Mouse (Mus musculus) erythroblast, embryonic 14.5 days (primary cell): ENCODE measurements around the gene Tssk4.

Experiments used
- GATA1 ChIP-seq: IDR thresholded peaks from 2 replicates; pipeline ENCODE4 v1.6.1; 2012; ENCODE audit warnings: low read length, inconsistent platforms, mixed read lengths
- TAL1 ChIP-seq: IDR thresholded peaks from 3 replicates; pipeline ENCODE4 v1.6.1; 2012; ENCODE audit warnings: low read length, inconsistent platforms, mixed read lengths

- TF ChIP-seq TAL1 (no peak), GATA1 (no peak)
These were observed 45.2 kb upstream of the Tssk4 start for GRCm38 (mm10) chr14:55604823-55605222.
